Mouse (Mus musculus): Measurements from ENCODE around the gene Kmt2e. TPM values are rescaled to one million over a fixed set of nuclear protein-coding genes. Genes with fewer than 3 reads are reported as not detected.
"Not testable (repeated sequence)": the region's sequence is repeated elsewhere in the genome, so short reads cannot be mapped to it uniquely, and the experiment has no call there.

The Kmt2e gene
- total RNA-seq, 1 experiment: 9.1 TPM

- Histone ChIP-seq H3K9me3 (ENCODE audit: control insufficient read depth, insufficient read depth, low read depth, low read length) (no peaks in the 10 kb centered on the region), H3K27ac (ENCODE audit: insufficient read depth, low read depth, low read length, poor library complexity, severe bottlenecking) (no peak overlapping the region), H3K36me3 (ENCODE audit: control insufficient read depth, insufficient read depth, low read length, poor library complexity, severe bottlenecking) (peaks cover 3% of the 10 kb centered on the region; the same call in 1 of the 2 replicates), H3K4me1 (ENCODE audit: control insufficient read depth in 2 of 2, insufficient read depth in 2 of 2, low read length in 2 of 2, poor library complexity in 1 of 2) (peaks cover 0 to 1% of the 10 kb centered on the region in 2 experiments; a peak in 1 of 4 replicates), H3K9ac (ENCODE audit: insufficient read depth, low read depth, low read length, poor library complexity, severe bottlenecking) (no peak overlapping the region), H3K4me3 (ENCODE audit: insufficient read depth in 1 of 2, low read depth in 1 of 2, low read length in 2 of 2, poor library complexity in 1 of 2, severe bottlenecking in 1 of 2) (no peak overlapping the region)
- TF ChIP-seq ZNF384 (IDR thresholded peaks at IDR 0.05; ENCODE audit: low read depth, low read length) (no peak), HCFC1 (IDR thresholded peaks at IDR 0.05; ENCODE audit: borderline replicate concordance, insufficient read depth, low read length) (no peak), ZC3H11A (IDR thresholded peaks at IDR 0.05; ENCODE audit: borderline replicate concordance, low read depth, low read length) (no peak), MAFK (IDR thresholded peaks at IDR 0.05; ENCODE audit: insufficient read depth, low read depth, low read length) (no peak), CHD2 (IDR thresholded peaks at IDR 0.05; ENCODE audit: low read depth, low read length) (no peak)
- in situ Hi-C loops (cut with MboI; ENCODE audit: low sequenced_read_pairs in 2 of 2, unreplicated experiment in 2 of 2): no loop called here
- DNase-seq (ENCODE audit: low read depth, low spot score): no peak
Measured at GRCm38 (mm10) chr5:23551687-23552086, 117.4 kb downstream of the Kmt2e start.

DNA sequence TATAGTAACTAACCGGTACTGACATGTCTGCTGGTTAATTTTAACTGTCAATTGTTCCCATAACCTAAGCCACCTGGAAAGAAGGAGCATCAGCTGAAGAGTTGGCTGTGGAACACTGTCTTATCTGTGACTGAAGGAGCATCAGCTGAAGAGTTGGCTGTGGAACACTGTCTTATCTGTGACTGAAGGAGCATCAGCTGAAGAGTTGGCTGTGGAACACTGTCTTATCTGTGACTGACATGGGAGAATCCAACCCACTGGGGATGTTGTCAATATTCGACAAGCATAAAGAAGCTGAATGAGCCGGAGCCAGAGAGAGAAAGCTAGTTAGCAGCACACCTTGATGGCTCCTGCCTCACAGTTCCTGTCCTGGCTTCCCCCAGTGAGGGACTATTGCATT lies 119.1 kb downstream of the Kmt2e start:
- H3K36me3 ChIP-seq (ENCODE audit: control insufficient read depth, insufficient read depth, low read length, poor library complexity, severe bottlenecking); H3K9ac ChIP-seq (ENCODE audit: insufficient read depth, low read depth, low read length, poor library complexity, severe bottlenecking); H3K4me1 ChIP-seq (ENCODE audit: control insufficient read depth in 2 of 2, insufficient read depth in 2 of 2, low read length in 2 of 2, poor library complexity in 1 of 2); H3K27ac ChIP-seq (ENCODE audit: insufficient read depth, low read depth, low read length, poor library complexity, severe bottlenecking); H3K9me3 ChIP-seq (ENCODE audit: control insufficient read depth, insufficient read depth, low read depth, low read length); H3K4me3 ChIP-seq (ENCODE audit: insufficient read depth in 1 of 2, low read depth in 1 of 2, low read length in 2 of 2, poor library complexity in 1 of 2, severe bottlenecking in 1 of 2); DNase-seq (ENCODE audit: low read depth, low spot score); in situ Hi-C loops (cut with MboI; ENCODE audit: low sequenced_read_pairs in 2 of 2, unreplicated experiment in 2 of 2): not testable (repeated sequence)

All from ES-E14 (cell line).